Mouse (Mus musculus) lung, postnatal 4 days (tissue): Measurements from ENCODE around the gene Pagr1a.

Experiments
- DNase-seq, 2 experiments: peaks; one replicate each; pipeline ENCODE4 v3.0.0; 2021

Gene Pagr1a

DNA sequence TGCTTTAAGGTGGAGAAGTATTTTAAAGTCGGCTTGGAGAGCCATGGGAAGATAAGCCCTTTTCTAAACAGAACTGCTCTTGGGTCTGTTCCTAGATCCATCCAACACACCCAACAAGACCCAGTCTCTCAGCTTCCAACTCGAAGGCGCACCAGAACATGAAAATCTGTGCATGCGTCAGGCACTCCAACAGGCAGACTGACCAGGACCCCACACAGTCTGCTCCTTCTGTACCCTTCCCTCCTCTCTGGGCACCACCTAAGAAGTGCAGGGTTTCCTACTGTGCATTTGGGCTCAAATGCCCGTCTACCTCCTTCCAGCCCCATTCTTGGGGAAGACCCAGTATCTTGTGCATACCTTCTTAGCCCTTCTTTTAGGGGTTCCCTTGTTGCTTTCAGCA lies 3.3 kb upstream of the Pagr1a start:
- DNase-seq: no peak

DNA sequence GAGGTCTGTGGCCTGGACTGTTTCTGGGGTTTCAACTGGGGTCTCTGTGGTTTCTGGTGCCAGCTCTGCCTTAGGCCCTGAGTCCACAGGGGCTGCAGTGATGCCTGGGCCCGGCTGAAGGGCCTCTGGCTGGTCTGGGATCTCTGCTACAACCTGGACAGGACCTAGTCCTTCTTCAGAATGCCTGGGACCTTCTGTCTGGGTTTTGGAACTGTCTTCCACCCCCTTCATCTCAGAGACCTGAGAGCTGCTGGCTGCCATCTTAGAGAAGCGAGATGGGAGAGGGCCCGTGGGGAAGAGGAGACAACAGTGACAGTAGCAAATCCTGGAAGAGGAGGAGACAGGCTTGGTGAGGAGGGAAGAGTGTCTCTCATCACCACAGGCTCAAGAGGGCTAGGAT lies 2.9 kb upstream of the Pagr1a start:
- no peak for DNase-seq

DNA sequence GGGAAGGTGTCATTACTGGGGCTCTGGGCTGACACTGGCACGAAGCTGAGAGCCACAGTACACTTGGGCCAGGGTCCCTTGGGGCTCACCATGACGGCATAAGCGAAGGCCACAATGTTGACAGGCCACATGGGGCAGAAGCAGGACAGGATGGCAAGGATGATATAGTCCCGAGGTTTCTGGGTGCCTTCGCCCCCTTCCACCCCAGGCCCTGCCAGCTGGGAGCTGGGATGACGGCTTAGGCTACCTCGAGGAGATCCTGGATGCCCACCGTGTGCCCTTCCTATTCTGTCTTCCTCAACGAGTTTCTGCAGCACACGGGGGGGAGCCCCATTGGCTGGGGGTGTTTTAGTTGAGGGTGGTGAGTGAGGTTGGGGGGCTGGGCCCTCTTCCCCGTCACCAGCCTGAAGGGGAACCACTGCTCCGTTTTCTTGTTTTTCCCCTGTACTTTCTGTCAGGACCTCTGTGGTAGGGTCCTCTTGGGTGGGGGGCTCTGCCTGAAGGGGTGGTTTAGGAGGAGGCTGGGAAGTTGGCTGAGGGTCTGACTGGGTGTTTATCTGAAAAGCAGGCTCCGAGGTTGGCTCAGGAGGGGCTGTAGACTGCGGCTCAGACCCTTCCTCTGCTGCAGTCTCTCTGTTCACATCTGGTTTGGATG lies 2.3 kb upstream of the Pagr1a start:
- DNase-seq: no peak

DNA sequence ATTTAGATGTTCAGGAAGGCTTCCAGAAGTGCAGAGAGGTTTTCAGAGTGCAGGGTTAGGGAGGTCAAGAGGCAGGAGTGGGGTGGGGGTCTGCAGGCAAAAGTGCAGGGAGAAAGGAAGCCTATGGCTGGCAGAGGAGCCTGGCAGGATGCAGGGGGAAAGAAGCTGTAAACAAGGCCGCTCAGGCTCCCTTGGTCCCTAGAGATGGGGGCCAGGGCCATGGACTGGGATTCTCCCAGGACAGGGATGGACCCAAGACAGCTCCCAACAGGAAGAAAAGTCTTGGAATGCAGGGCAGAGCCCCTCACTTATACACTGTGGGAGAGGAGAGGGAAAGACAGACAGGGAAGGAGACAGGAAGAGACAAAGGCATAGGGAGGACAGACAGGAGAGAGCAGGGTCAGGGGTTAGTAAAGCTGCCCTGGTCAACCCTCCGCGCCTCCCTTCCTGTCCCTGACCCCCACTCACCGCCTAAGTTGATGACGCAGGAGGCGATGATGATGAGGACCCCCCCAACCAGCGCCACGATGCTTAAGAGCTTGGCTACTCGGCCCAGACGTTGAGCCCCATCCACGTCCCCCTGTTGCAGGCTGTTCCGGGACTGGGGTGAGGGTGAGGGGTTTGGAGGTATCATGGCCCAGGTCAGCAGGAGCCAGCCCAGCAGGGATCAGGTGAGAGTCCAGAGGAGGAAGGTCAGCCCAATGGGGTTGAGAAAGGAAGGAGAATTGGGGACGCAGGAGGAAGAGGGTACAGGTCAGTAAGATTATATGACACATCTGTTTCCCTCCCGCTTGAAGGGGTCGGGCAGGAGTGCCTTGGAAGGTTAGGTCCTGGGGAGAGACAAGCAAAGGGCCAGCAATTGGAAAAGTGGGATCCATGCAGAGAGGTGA lies 1.5 kb upstream of the Pagr1a start:
- no peak for DNase-seq

DNA sequence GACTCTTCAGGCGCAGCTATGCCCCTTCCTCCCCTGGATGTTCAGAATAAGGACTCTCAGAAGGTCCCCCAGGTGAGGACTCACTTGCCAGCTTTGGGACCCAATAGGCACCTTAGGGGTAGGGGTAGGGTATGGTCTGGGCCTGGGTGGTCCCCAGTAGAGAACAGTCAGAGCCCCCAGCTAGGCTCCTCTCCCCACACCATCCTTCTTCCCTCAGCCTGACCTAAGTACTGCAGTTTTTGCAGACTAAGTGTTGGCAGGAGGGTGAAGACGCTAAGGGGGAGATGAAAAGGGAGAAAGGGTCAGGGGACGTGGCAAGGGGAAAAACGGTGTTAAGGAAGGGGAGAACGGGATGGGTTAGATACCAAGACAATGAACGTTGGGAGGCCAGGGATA lies 796 bp upstream of the Pagr1a start:
- no peak for DNase-seq

DNA sequence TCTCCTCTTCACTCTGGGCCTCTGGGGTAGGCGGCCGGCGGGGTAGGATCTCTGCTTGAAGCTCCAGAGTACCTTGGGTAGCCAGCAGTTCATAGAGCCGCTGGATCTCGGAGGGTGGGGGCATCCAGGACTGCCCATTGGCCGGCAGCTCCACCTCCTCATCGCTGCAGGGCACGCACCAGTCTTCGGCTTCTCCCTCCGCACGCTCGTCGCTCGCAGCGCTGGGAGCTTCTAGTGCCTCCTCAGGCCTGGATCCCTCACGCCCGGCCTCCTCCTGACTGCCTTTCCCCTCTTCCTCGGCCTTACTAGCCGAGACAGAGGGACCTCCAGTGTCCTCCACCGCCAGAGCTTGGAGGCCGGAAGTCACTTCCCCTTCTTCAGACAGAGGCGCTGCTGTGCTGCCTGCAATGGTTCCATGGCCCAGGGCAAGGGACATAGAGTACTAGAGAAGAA lies 640 bp downstream of the Pagr1a start:
- DNase-seq: no peak

DNA sequence TGATC lies 869 bp downstream of the Pagr1a start, which contains the start of gene Pagr1b:
Gene Pagr1b, minus strand, starts transcription at position 4 of the 5 bp plus-strand sequence.
- no peak for DNase-seq

DNA sequence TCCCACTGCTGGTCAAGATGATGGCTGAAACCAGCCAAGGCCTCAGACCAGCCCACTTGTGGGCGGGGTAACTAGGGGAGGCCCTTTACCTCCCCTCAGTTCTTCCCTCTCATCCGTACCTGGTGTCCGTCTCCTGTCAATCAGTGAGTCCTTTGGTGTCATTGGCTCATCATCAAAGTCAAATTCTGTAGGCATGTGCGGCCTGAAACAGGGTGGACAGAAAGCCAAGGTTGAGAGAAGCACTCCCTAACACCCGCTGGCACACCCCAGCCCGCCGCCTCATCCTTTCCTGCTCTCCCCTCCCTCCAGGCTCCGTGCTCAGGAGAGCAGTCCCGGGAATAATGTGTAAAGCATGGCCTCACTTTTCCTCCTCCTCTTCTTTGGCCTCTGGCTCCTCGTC lies 1.1 kb downstream of the Pagr1a start:
- DNase-seq: peak; percentile 60 to 63

DNA sequence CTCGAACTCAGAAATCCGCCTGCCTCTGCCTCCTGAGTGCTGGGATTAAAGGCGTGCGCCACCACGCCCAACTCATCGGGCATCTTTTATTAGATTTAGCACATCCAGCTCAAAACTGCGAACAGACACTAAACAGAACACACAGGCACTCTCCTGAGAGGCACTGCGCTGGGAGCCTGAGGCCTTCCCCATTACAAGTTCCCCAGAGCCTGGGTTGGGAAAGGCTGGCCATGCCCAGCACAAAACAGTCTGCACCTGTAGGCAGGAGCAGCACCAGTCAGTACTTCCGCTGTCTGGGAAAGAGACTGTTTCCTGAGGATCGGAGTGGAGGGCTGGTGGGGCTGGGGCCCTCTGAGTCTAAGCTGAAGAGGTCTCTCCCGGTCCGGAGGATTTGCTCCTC lies 2.2 kb downstream of the Pagr1a start:
- no peak for DNase-seq

DNA sequence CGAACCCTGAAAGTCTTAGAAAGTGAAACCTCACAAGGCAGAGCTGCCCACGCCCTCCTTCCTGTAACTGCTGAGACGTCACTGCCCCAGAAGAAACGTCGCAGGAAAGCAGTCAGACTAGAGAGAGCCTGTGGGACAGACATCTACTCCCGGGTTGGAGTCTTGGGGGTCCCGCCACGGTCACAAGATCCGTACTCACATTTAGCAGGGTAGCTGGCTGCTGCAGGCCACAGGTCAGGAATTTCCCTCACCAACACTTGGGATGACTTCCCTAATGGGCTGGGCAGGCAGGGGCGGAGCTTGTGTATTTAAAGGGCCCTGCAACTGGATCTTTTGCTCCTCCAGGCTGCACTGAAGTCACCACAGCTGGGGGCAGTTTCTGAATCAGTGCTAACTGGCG lies 2.8 kb downstream of the Pagr1a start, which contains the start of gene Mvp:
Gene Mvp, minus strand, starts transcription at position 302 of the 400 bp plus-strand sequence.
- DNase-seq: peak; percentile 80 to 84

DNA sequence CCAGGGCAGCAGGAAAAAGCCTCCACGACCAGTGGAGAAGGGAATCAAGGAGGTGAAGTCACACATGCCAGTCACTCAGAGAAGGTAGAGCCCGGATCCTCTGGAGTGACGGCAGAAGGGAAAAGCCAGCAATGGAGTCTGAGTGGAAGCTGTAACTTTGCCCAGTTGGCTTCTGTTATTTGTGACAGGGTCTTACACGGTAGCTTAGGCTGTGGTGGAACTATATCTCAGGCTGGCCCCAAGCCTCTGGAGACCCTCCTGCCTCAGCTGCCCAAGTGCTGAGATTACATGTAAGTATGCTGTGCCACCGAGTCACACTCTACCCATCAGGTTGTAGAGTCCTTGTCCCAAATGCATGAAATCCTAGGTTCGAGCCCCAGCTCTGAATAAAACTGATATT lies 3.8 kb downstream of the Pagr1a start:
- DNase-seq: no peak

DNA sequence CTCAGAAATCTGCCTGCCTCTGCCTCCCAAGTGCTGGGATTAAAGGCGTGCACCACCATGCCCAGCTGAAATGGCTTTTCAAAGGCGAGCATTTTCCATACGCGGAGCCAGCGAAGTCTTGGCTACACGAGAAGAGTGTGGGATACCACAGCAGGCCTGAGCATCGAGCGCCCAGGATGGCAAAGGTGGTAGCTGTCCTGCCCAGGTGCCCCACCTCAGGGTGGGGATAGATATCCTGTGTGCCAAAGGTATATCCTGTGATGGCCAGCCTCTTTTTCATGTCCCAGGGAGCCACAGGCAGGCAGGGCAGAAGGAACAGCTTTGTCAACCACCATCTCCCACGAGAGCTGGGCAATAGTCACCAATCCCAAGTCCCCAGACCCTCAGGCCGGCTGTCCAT lies 4.3 kb downstream of the Pagr1a start:
- no peak for DNase-seq

DNA sequence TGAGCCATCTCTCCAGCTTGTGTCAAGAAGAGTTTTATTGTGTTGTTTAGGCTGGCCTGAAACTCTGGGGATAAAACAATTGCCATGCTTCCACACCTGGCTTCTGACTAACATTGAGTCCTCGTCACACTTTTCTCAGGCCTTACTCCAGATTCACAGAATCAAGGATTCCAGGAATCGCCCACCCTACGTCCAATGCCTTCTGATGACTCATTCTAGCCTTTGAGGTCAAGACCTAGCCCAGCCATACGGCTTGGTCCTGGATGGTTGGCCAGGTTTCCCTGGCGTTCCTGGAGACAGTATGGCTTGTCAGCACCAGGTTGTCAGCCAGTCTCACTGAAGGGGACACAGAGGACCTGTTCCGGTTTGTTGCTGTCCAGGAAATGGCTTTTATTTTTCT lies 4.8 kb downstream of the Pagr1a start:
- no peak for DNase-seq

DNA sequence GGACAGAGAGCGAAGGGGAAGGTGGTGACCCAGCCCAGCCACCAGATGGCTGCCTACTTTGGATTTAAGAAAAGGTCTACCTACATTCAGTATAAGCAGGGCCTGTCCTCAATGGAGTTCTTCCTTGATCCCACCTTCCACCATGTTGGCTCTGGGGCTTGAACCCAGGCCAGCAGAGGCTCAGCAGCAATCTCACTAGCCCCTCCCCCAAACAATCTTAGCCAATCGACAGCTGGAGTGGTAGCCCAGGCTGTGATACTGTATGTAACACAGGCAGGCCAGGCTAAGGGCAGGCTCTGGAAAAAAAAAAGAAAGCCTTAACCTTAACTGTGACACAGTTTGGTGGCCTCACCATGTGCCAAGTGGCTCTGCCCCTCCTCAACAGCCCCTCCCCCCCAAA lies 5.4 kb downstream of the Pagr1a start:
- no peak for DNase-seq

DNA sequence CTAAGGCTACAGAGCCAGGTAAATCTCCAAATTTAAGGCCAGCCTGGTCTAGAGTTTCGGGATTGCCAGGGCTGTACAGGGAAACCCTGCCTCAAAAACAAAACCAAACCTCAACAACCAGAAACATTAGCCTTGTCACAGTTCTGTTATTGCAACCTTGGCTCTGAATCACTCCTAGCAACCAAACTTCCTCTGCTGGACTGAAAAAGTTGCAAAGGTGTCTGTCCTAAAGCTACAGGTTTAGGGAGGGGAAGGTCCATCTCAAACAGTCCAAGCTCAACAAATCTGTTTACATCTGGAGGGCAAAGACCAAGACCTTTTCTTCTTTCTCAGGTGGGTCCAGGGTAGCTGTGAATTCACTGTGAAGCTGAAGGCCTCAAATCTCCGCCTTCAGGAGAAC lies 6.1 kb downstream of the Pagr1a start:
- no peak for DNase-seq

DNA sequence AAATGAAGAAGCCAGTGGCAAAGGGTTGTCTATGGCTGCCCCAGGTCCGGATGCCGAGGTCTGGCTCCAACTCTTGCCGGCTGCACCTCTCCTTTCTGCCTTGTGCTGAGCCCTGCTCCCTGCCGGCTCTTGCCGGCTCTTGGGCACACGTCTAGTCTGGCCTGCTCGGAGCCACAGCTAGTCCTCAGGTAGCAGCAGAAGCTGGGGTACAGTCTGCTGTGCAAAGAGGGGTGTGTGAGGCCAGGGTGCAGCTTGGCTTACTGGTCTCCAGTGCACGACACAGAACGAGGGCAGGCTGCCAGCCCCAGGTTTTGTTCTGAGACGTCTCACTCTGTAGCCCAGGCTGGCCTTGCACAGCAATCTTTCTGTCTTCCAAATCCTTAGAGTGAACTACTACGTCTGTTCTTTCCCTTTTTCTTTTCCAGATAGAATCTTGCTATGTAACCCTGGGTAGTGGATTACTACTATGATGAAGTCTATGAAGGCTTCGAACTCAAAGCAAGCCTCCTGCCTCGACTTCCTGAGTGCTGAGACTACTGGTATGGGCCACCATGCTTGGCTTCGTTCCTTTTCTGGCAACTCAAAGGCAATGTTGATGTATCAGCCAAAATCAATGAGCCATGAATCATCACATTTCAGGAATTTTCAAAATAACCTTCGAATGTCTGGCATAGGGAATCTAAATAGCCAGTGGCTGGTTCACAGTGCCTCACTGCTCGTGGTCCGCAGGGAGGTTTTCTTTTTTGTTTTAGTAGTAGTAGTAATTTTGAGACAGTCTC lies 7.7 kb downstream of the Pagr1a start:
- no peak for DNase-seq

DNA sequence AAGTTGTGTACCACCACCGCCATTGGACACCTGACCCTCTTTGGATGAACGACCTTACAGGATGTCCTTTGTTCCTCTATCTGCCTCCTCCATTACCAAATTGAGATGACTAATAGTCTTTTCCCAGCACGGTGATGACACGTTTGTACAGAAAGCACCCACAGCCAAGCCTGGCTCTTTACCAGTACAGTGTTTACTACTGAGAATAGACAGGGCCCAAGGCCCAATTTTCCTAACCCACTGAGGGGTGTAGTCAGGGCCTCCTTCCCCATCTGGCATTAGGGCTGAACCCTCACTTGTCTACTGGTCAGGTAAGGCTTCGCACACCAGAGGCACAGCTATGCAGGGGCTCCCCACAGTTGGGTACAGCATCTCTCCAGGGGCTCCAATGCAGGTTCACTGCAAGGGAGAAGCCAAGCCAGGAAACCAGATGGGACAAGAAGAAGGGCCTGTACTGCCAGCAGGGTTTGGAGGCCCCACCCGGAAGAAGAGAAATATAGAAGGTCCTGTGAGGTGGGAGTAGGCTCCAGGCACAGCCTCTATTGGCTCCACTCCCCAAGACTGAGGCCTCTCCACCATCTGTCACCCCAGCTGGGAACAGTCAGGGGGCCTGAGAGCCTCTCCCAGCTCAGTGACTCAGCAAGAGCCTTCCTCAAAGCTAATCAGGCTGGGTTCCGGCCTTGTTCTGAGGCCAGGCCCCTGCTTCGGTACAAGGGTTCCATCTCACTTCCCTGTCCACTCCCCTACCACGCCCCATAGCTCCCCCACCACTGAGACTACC lies 8.7 kb downstream of the Pagr1a start:
- DNase-seq: peak; percentile 73 to 88

DNA sequence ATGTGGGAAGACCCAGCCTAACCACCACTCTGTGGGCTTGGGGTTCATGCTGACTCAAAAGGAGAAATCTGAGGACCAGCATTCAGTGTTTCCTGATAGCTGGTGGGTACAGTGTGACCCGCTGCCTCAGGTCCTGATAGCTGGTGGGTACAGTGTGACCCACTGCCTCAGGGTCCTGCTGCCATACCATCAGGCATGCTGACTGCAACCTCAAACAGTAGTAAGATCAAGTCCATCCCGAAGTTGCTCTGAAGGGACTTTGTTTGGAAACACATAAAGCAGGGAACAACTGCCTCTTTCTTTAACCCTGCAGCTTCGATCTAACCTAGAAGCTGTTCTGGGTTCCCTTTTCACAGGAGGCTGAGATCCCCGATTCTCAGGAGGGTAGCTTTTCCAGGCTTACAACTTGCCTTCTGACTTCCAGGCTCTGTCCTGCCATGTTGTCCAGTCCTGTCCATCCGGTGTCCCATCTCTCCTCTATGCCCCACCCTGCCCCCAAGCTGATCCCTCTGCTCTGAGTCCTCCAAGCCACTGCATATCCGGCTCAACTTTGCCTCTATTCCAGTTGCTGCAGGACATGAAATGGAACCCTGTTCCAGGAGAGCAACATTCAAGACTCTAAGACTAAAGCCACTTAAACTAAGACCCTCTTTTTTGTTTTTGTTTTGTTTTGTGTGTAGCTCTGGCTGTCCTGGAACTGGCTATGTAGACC lies 9.7 kb downstream of the Pagr1a start:
- DNase-seq: no peak

DNA sequence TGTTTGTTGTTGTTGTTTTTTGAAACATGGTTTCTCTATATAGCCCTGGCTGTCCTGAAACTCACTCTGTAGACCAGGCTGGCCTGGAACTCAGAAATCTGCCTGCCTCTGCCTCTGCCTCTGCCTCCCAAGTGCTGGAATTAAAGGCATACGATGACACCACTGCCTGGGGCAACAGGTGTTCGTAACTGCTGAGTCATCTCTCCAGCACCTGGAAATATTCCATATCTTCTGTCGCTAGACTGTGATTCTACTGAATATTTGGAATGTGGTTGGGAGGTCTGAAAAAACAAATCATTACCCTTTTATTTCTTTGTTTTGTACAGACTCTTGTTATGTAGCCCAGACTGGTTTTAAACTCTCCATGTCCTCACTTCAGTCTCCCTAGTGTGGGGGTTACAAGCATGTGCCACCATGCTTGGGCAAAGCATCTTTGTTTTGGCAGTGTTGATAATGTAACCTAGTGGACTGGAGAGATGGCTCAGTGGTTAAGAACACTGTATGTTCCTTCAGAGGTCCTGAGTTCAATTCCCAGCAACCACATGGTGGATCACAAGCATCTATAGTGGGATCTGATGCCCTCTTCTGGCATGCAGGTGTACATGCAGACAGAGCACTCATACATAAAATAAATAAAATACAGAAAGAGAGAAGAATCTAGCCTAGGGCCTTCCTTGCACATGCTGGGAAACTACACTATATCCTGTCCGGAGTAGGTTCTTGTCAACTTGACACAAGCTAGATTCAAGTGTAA lies 12.9 kb downstream of the Pagr1a start:
- DNase-seq: no peak

DNA sequence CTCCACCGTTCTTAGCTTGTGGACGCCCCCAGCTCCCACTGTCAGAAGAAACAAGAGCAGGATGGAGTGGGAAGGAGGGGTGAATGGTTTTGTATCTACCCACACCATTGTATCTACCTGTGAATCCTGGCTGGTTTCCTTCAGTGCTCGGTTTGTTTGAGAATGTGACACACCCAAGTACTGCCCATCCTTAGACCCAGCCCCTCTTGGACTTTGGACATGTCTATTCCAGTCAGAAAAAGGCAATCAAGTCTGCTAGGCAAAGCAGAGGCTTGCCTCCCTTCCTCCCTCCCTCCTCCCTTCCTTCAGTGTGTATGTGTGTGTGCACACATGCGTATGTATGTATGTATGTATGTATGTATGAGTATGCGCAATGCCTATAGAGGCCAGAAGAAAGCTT lies 13.5 kb downstream of the Pagr1a start:
- DNase-seq: no peak

DNA sequence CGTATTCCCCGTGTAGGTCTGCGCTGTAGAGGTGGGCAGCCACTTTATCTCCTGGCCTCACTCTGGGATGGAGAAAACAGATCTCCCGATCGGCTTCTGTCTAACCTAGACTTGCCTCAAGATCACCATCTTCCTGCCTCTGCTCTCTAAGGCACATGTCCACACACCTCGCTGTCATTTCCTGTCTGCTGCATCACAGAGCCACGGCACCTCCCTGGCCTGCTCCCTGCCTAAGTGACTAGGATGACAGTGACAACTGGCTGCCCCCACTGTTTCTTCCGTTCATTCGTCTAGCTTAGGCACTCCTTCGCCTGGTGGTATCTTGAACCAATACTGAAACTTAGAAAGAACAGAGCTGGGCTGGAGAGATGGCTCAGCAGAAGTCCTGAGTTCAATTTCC lies 17.6 kb downstream of the Pagr1a start:
- no peak for DNase-seq

DNA sequence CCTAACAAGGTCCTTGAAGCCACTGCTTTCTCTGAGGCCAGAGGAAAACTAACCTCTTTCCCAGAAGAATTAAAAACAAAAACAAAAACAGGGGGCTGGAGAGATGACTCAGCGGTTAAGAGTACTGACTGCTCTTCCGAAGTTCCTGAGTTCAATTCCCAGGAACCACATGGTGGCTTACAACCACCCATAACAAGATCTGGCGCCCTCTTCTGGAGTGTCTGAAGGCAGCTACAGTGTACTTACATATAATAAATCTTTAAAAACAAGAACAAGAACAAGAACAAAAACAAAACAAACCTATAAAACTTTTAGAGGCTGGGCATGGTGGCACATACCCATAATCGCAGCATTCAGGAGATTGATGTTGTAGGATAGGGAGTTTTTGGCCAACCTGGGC lies 20.7 kb downstream of the Pagr1a start:
- DNase-seq: no peak
